Mouse (Mus musculus): ENCODE results near the gene Gatad2b.
A peak's percentile ranks its signal among the peaks of the same experiment; 100 is the strongest.
"Not testable (repeated sequence)": the region's sequence is repeated elsewhere in the genome, so short reads cannot be mapped to it uniquely, and the experiment has no call there.

Gatad2b gene

GRCm38 (mm10) chr3:90265932-90266741 is 26.8 kb upstream of the Gatad2b start:
- peak in 1 of 2 experiments; percentile 29 for DNase-seq

DNA sequence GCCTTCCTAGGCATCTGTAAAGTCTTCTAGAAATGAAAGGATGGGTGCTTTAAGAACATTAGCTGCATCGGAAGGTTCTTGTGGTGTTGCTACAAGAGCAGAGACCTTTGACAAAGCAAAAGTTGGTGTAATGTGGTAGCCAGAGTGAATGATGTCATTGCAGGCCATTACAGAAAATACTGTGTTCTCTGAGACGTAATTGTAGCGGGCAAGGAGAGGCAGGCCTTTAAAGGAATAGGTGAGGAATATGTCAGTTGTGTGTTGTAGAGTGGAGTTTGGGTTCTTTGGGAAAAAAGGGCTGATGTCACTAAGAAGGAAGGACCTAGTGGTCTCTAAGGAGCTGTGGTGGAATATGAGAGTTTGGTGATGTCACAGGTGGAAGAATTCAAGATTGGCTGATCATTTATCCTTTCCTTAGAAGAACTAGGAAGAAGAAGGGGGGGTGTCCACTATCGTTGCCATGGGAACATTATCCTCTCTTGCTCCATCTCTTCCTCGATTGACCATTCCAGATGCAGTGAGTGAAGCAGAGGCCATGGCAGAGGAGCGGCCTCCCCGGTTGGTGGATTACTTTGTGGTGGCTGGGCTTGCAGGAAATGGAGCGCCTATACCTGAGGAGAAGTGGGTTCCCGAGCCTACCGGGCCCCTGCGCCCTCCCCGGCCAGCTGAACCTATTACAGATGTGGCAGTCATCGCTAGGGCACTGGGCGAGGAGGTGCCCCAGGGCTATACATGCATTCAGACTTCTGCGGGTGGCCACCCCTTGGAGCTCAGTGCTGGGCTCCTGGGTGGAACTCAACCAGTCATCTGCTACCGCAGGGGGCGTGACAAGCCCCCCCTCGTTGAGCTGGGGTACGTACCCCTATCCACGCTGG is 25.8 kb upstream of the Gatad2b start:
- DNase-seq = no peak

- no peak for DNase-seq
These were observed 24.8 kb upstream of the Gatad2b start for GRCm38 (mm10) chr3:90268190-90268589.

- no peak for DNase-seq
These were observed 24.0 kb upstream of the Gatad2b start for GRCm38 (mm10) chr3:90268971-90269370.

DNA sequence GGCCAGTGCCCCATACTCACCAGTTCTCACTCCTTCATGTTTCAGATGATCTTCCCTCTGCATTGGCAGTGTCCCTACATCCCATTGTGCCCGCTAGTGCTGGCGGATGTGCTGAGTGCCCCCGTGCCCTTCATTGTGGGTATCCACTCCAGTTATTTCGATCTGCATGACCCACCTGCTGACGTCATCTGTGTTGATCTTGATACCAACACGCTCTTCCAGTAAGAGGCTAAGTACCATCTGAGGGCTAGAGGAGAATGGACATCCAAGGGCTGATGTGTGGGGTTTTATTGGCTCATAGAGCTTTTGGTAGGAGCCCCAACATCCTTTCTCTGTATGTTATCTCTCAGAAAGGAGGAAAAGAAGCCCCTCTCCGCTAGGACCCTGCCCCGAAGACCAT is 22.2 kb upstream of the Gatad2b start:
- no peak for DNase-seq

DNA sequence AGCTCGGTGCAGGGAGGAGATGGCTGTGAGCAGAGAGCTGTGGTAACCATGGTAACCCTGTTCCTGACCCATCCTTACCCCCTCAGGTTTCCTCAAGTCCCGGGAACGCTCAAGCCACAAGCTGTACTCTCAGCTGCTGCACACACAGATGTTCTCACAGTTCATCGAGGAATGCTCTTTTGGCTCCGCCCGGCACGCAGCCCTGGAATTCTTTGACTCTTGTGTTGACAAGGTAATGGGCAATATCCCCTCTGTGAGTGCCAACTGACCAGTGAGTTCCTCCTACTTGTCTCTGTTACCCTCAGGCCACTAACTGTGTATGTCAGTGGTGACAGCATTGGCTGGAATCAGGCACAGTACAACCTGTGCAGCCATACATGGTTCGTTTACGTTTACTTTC is 20.8 kb upstream of the Gatad2b start:
- no peak for DNase-seq

- DNase-seq = no peak
These were observed 19.1 kb upstream of the Gatad2b start for GRCm38 (mm10) chr3:90273855-90274254.

DNA sequence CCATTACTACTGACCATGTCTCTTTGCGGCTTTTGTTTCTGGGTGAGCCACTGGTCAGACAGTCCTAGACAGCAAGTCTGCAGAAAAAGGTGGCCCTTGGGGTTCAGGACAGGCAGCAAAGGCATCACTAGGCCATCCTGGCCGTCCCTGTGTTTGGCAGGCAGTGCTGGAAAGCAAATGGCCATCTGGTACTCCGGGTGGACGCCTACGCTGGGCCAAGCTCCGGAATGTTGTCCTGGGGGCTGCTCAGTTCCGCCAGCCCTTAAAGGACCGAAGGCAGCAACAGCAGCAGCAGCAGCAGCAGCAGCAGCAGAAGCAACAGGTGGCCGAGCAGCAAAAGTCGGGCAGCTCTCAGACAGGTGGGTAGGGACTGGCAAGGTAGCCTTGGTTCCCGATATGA is 17.7 kb upstream of the Gatad2b start:
- no peak for DNase-seq

- DNase-seq = no peak
These were observed 16.1 kb upstream of the Gatad2b start for GRCm38 (mm10) chr3:90276858-90277257.

DNA sequence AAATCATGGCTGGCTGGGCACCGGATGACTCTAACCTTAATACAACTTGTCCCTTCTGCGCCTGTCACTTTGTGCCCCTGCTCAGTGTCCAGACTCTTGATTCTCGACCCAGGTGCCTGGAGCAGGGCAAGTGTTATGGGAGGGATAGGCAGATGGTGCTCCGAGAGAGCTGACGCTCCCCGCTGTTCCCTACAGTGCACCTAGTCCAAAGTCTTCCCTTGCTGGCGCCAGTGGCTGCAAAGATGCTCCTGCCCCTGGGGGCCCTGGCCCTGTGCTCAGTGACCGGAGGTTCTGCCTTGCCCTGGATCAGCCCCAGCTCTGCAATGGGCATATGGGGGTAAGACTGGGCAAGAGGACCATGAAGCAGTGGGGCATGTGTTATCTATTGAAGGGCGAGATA is 15.2 kb upstream of the Gatad2b start:
- no peak for DNase-seq

DNA sequence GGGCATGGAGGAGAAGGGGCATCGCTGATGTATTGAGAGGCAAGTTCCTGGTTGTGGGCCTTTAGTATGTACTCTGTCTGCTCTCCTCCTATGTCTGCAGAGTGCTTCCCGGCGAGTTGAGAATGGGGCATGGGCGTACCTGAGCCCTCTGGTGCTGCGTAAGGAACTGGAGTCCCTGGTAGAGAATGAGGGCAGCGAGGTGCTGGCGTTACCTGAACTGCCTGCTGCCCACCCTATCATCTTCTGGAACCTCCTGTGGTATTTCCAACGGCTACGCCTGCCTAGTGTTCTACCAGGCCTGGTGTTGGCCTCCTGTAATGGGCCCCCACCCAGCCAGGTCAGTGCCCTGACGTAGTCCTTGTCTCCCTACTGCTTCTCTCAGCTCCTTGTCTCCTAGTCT is 14.8 kb upstream of the Gatad2b start:
- DNase-seq = no peak

DNA sequence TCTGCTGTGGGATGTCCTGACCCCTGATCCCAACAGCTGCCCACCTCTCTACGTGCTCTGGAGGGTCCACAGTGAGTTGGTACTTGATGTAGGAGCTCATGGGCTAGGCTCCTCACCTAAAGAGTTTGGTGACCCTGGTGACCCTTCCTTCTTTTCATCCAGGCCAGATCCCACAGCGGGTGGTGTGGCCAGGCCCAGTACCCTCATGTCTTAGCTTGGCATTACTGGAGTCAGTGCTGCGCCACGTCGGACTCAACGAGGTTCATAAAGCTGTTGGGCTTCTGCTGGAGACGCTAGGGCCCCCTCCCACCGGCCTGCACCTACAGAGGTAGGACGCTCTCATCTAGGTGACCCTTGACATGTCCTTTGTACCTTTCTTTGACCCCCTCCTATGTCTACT is 13.8 kb upstream of the Gatad2b start:
- no peak for DNase-seq

GRCm38 (mm10) chr3:90279743-90280142 is 13.2 kb upstream of the Gatad2b start:
- DNase-seq = no peak

GRCm38 (mm10) chr3:90280708-90281107 is 12.3 kb upstream of the Gatad2b start:
- DNase-seq = no peak

DNA sequence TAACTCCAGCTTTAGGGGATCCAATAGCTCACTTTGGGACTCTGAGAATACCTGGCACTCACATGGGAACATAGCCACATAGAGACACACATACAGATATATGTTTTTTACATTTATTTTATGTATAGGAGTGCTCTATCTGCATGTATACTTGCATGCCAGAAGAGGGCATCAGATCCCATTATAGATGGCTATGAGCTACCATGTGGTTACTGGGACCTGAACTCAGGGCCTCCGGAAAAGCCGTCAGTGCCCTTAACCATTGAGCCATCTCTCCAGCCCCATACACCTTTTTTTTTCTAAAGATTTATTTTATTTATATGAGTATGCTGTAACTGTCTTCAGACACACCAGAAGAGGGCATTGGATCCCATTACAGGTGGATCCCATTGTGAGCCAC is 8.8 kb upstream of the Gatad2b start:
- DNase-seq = no peak

DNA sequence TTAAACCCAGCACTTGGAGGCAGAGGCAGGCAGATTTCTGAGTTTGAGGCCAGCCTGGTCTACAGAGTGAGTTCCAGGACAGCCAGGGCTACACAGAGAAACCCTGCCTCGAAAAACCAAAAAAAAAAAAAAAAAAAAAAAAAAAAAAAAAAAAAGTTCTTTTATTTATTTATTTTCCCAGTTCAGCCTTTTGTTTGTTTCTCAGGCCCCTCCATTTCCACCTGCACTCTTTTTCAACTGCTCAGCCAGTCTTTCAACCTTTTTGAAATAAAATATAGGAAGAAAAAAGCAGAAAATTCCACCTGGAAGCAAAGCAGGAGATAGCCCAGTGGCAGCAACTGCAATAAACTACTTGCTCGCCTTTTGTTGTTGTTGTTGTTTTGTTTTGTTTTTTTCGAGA is 3.6 kb upstream of the Gatad2b start:
- DNase-seq = not testable (repeated sequence)

DNA sequence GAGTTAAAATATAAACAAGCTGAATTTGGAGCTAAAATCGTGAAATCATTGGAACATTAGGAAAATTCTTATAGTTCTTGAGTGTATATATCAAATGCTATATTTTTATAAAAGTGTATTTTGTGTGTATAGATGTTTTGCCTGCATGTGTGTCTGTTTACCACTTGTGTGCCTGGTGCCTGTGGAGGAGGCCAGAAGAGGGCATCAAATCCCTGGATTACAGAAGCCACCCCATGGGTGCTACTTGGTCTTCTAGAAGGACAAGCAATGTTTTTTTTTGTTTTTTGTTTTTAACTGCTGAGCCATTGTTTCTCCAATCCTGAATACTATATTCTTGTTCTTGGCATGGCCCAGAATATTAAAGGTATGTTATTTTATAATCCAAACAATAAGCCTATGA is 2.4 kb upstream of the Gatad2b start:
- DNase-seq = no peak

DNA sequence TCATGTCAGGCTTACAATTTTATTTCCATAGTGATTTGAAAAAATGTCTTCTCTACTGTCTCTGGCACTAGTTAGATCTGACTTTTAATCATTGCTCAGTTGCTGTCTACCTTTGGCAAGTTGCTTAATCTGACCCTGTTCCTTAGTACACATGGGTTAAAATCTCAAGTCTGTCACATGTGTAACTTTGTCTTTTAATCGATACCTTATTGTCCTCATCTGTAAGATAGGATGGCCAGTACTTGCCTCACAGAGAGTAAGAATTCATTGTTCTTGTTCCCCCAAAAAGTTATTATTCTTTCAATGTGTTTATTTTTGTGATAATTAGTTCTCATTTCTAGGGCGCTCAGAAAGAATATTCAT is 1.0 kb upstream of the Gatad2b start:
- DNase-seq = no peak

DNA sequence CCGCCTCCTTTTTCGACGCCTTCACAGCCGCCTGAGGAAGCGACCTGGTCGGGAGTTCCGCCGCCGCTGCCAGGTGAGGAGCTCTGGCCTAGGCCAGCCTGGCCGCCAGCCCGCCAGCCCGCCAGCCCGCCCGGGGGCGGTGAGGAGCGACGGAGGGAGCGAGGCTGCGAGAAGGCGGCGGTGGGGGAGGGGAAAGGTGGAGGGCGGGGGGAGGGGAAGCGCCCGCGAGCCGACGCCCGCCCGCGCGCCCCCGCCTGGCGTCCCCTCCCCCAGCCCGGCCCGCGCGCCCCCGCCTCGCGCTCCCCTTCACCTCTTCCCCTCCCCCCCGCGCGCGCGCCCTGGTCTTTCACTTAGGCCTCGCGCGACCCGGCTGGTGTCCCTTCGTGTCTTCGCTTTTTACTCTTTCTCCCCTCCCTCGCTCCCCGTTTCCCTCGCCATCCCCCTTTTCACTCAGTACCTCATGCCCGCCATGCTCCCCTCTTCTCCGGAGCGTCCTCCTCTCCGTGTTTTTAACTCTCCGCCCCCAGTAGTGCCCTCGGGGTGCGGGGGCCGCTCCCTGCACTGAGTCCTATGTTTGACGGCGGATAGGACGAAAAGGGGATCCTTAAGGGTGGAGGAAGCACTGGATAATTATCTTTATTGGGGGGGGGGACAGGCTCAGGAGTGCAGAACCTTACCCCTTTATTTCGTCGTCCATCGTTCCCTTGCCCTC is 530 bp downstream of the Gatad2b start:
- peak; percentile 85 to 91 for DNase-seq

- DNase-seq = peak; percentile 11 to 14
These were observed 1.1 kb downstream of the Gatad2b start for GRCm38 (mm10) chr3:90294064-90294440.

DNA sequence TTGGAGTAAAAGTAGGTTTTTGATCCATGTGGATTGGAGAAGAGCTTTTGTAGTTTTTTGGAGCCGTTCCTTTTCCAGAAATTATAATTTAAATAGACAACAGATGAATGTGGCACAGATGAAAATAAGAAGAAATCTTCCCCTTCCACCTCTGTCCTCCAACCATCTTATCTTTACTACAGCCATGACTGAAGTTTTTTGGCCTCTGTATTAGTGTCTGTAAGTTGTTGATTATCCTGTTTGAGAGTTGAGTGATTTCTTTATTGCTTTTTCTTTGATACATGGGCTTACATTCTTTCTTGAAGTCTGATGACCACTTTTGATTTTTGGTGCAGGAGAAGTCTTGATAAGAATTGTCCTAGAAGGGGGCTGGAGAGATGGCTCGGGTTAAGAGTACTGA is 1.7 kb downstream of the Gatad2b start:
- no peak for DNase-seq

DNA sequence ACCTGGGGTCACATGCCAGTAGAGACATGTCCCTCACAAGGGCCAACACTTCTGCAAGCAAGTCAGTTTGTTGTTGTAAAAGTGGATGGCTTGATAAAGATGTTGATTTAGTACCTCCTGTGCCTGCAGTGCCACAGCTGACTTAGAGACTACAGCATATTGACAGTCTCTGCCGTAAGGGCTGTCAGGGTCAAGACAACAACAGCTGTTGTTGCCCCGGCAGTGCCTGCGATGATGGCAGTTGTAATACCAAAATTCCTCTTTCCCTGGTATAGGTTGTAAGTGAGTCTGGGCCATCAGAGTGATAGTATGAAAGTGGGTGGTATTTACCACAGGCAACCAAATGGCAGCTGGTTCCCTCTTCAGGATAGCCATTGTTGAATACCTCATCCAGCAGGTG is 12.8 kb downstream of the Gatad2b start:
- DNase-seq = no peak

GRCm38 (mm10) chr3:90309589-90309988 is 16.6 kb downstream of the Gatad2b start:
- no peak for DNase-seq

- DNase-seq = no peak
These were observed 20.4 kb downstream of the Gatad2b start for GRCm38 (mm10) chr3:90313367-90313766.
